Mouse (Mus musculus) cerebellum, adult (tissue): ENCODE data around the gene Vstm2l.

Experiments used
- ATAC-seq: cut with Nextera tagmentation; 2 replicates; pipeline ENCODE4 v1.9.2; 2017; ENCODE audit warnings: mild to moderate bottlenecking, moderate library complexity, mixed read lengths; ENCODE audit not compliant: insufficient number of reproducible peaks, low FRiP score, low TSS enrichment

The Vstm2l gene

GRCm38 (mm10) chr2:157988416-157989190 lies 74.2 kb downstream of the Vstm2l start:
- ATAC-seq: no peak

DNA sequence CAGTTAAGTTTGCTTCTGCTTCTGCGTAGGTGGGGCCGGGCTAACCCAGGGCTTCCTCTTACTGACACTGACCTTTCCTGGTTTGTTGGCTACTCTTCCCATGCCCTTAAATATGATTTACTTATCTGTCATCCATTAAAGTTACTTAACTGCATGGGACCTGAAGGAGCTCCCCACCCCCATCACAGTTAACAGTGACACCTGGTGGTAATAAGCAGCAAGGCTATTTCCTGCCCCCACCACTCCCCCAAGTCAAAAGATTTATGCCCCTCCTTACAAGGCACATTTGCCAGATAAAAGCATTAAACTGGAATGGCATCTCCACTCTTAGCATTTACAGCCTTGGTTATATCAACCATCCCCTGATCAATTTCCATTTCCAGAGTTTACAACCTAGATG lies 75.5 kb downstream of the Vstm2l start:
- no peak for ATAC-seq

DNA sequence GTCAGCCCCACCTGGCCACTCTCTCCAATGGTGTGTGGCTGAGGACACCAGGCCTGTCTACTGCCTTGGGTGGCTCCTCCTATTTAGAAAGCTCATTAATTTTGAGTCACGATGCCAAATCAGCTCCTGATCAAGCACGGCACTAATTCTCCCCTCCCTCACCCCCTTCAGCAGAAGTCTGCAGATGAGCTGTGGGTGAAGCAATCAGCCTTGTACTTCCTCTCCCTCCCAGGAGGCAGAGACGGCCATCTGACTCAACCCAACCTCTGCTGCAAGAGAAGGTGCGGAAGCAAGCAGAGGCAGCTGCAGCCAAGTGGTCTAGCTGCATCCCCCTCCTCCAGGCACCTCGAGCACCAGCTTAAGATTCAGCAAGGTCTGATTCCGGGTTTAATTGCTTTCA lies 76.6 kb downstream of the Vstm2l start:
- ATAC-seq: no peak

DNA sequence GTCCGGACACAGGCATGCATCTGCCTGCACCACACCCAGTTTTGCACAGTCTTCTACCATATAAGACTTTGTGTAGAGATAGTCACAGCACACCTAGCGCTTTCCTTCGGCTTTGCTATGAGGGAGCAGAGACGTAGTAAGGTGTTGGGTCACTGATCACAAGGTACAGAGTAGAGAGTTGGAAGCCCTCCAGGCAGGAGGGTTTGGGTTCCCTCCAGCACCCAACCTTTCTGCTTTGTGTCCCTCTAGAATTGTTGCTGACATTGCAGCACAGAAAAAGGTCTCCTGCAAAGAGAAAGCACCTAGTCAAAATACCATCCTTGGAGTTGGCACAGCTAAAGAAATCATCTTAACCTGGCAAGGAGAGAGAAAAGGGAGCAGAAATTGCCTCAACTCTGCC lies 78.0 kb downstream of the Vstm2l start:
- no peak for ATAC-seq
